Mouse (Mus musculus): ENCODE measurements around the gene Dip2b. TPM values are rescaled to one million over a fixed set of nuclear protein-coding genes. Genes with fewer than 3 reads are reported as not detected.

Dip2b gene
- polyA plus RNA-seq, 1 experiment from 2014 or later = 2.3 TPM

DNA sequence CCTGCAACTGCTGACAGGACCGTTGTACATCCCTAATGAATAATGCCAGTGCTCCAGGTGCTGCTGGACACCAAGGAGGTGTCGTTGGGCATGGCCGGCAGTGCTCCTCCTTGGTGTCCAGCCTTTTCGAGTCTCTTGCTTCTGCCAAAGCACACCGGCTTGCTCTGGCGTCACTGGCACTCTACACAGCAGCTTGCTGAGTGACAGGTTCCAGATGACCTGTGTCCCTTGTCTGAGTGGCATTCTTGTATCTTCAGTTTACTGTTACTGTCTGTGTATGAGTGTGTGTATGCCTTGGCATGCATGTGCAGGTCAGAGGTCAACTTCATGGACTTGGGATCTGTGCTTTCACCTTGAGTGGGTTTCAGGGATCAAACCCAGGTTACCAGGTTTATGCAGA, 83.0 kb downstream of the Dip2b start:
- no peak overlapping the region for H3K4me3 ChIP-seq (ENCODE audit: low read depth, low read length)
- no peaks in the 10 kb centered on the region; the same call in 1 of the 2 replicates for H3K36me3 ChIP-seq (replicated peaks; ENCODE audit: insufficient read depth, low read length)
- no peaks in the 10 kb centered on the region for H3K27me3 ChIP-seq (ENCODE audit: insufficient read depth, low read length)
- WGBS (ENCODE audit: insufficient replicate concordance) = 88% methylated on average over 6 of the region's 6 CpGs
- no peak overlapping the region for H3K9ac ChIP-seq (replicated peaks)
- H3K9me3 ChIP-seq (ENCODE audit: low read length) = no peaks in the 10 kb centered on the region
- DNase-seq (no peak), ATAC-seq (no peak)
- H3K27ac ChIP-seq (ENCODE audit: low read depth) = no peak overlapping the region
- no peak overlapping the region for H3K4me2 ChIP-seq (ENCODE audit: low read depth, low read length)
- TF ChIP-seq EP300 (IDR thresholded peaks at IDR 0.05; ENCODE audit: low read depth) (no peak), CTCF (IDR thresholded peaks at IDR 0.05; ENCODE audit: low read depth) (no peak)
- H3K4me1 ChIP-seq (ENCODE audit: insufficient read depth) = peaks cover 14% of the 10 kb centered on the region; the same call in 1 of the 2 replicates

DNA sequence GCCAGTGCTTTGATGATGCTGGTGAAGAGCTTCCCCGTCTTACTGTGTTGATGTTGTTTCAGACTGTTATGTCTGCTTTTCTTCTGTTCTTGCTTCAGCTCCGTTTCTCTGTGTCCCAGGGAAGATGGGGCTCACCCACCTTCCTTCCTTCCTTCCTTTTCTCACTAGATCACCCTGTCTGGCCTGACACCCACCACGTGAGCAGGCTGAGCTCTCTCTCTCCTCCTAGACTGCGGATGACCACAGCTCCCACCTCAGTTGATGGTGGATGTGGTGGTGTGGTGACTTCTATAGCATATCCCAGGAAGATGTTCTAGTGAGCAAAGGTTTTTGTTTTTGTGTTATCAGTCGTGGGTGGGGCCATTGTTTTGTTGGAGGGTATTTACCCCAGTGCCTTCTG, 85.4 kb downstream of the Dip2b start:
- Histone ChIP-seq H3K4me1 (ENCODE audit: insufficient read depth) (peaks cover 13% of the 10 kb centered on the region; the same call in 1 of the 2 replicates), H3K27me3 (ENCODE audit: insufficient read depth, low read length) (no peaks in the 10 kb centered on the region), H3K4me2 (ENCODE audit: low read depth, low read length) (no peak overlapping the region), H3K4me3 (ENCODE audit: low read depth, low read length) (no peak overlapping the region), H3K9ac (replicated peaks) (no peak overlapping the region), H3K27ac (ENCODE audit: low read depth) (no peak overlapping the region), H3K9me3 (ENCODE audit: low read length) (no peaks in the 10 kb centered on the region), H3K36me3 (replicated peaks; ENCODE audit: insufficient read depth, low read length) (no peaks in the 10 kb centered on the region)
- TF ChIP-seq CTCF (IDR thresholded peaks at IDR 0.05; ENCODE audit: low read depth) (no peak), EP300 (IDR thresholded peaks at IDR 0.05; ENCODE audit: low read depth) (no peak)
- no peak for ATAC-seq
- WGBS (ENCODE audit: insufficient replicate concordance) = 38% methylated on average over 5 of the region's 5 CpGs
- DNase-seq = no peak

DNA sequence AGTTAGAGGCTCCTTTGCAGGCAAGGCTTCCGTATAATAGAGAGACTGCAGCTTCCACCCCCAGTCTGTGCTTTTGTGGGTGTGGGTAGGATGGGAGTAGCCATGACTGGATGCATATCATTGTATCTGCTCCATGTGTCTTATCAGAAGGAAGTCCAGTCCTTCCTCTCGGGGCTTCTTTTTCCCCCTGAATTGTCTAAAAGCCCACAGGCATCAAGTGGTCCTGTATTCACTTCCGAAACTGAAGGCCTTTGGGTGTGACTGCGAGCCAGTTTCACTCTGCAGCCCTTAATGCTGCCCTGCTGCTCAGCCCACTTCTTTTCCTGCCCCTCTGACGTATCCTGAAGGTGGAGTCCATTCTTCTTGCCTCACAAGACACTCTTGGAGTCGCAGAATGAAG, 86.8 kb downstream of the Dip2b start:
- WGBS (ENCODE audit: insufficient replicate concordance) = 50% methylated on average over 6 of the region's 6 CpGs
- TF ChIP-seq EP300 (IDR thresholded peaks at IDR 0.05; ENCODE audit: low read depth) (no peak), CTCF (IDR thresholded peaks at IDR 0.05; ENCODE audit: low read depth) (no peak)
- Histone ChIP-seq H3K27ac (ENCODE audit: low read depth) (no peak overlapping the region), H3K4me2 (ENCODE audit: low read depth, low read length) (no peak overlapping the region), H3K4me3 (ENCODE audit: low read depth, low read length) (no peak overlapping the region), H3K36me3 (replicated peaks; ENCODE audit: insufficient read depth, low read length) (no peaks in the 10 kb centered on the region), H3K9ac (replicated peaks) (no peak overlapping the region), H3K4me1 (ENCODE audit: insufficient read depth) (peaks cover 13% of the 10 kb centered on the region; the same call in 1 of the 2 replicates), H3K9me3 (ENCODE audit: low read length) (no peaks in the 10 kb centered on the region), H3K27me3 (ENCODE audit: insufficient read depth, low read length) (no peaks in the 10 kb centered on the region)
- ATAC-seq = no peak
- no peak for DNase-seq

DNA sequence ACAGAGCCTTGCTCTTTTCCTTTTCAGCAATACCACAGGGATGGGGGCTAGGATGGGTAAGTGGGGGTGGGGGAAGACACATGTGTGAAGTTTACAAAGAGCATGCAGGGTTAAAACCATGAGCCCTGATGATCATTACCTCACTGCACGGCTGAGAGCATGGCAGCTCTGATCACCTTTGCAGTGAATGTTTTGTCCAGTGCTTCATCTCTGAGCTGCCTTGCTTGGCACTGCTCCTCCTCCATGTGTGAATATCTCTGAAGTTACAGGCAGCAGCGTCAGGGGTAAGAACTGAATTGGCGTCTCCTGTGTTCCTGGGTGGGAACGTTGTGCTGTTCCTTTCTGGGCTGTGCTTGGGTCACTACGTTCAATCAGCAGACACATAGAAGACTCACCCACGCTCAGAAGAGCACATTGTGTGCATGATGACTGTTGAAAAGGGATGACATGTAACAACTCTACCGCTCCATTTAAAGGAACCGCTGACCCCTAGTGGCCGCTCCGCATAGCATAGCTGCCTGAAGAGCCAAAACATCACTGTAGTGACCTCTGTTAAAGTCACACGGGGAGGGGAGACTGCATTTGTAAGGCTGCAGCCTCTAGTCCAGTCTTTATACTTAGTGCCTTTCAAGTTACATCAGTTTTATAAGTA, 88.1 kb downstream of the Dip2b start:
- Histone ChIP-seq H3K4me2 (ENCODE audit: low read depth, low read length) (0 out of 2 replicates have a peak overlapping the region, but pooled peaks have one; percentile 22), H3K9ac (replicated peaks) (no peak overlapping the region), H3K36me3 (replicated peaks; ENCODE audit: insufficient read depth, low read length) (no peaks in the 10 kb centered on the region), H3K9me3 (ENCODE audit: low read length) (no peaks in the 10 kb centered on the region), H3K27ac (ENCODE audit: low read depth) (peak overlapping the region; percentile 11; the same call in 1 of the 2 replicates), H3K4me3 (ENCODE audit: low read depth, low read length) (no peak overlapping the region), H3K4me1 (ENCODE audit: insufficient read depth) (peaks cover 13% of the 10 kb centered on the region; the same call in 1 of the 2 replicates), H3K27me3 (ENCODE audit: insufficient read depth, low read length) (no peaks in the 10 kb centered on the region)
- TF ChIP-seq EP300 (IDR thresholded peaks at IDR 0.05; ENCODE audit: low read depth) = no peak
- peak; percentile 94 for TF ChIP-seq CTCF (IDR thresholded peaks at IDR 0.05; ENCODE audit: low read depth)
- 13% methylated on average over 11 of the region's 11 CpGs for WGBS (ENCODE audit: insufficient replicate concordance)
- ATAC-seq (peak; percentile 84), DNase-seq (peak; percentile 86)

DNA sequence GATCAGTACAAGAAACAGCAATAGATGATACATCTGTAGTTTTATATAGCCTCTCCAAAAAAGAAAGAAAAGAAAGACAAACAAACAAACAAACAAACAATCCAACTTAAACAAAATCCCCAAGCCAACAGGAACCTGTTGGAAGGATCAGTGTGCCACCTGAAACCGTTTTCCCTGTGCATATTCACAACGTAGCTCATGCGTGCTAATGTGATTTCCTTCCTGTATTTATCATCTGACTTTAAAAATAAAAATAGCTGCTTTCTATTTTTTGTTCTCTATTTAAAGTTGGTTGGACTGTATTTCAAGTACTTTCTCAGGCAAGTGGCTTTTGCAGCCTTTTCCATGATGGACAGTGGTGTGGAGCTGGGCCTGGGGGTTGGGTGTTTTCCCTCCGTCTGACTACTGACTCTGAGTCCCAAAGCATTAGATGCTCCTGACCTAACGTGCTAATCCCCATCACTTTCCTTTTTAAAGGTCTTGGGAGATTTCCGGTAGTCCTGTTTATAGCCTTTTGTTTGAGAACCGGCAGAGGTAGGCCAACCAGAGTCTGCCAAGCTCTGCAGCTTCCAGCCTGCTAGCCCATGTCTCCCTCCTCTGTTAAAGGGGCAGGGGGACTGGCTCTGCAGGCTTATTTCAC, 90.8 kb downstream of the Dip2b start:
- no peak for ATAC-seq
- Histone ChIP-seq H3K9ac (replicated peaks) (no peak overlapping the region), H3K27me3 (ENCODE audit: insufficient read depth, low read length) (no peaks in the 10 kb centered on the region), H3K9me3 (ENCODE audit: low read length) (no peaks in the 10 kb centered on the region), H3K4me2 (ENCODE audit: low read depth, low read length) (no peak overlapping the region), H3K27ac (ENCODE audit: low read depth) (no peak overlapping the region), H3K4me1 (ENCODE audit: insufficient read depth) (peaks cover 6% of the 10 kb centered on the region; the same call in 1 of the 2 replicates), H3K36me3 (replicated peaks; ENCODE audit: insufficient read depth, low read length) (0 out of 2 replicates have a peak, but pooled peaks cover 1% of the 10 kb centered on the region), H3K4me3 (ENCODE audit: low read depth, low read length) (no peak overlapping the region)
- 68% methylated on average over 7 of the region's 7 CpGs for WGBS (ENCODE audit: insufficient replicate concordance)
- DNase-seq = no peak
- no peak for TF ChIP-seq EP300 (IDR thresholded peaks at IDR 0.05; ENCODE audit: low read depth)
- no peak for TF ChIP-seq CTCF (IDR thresholded peaks at IDR 0.05; ENCODE audit: low read depth)

DNA sequence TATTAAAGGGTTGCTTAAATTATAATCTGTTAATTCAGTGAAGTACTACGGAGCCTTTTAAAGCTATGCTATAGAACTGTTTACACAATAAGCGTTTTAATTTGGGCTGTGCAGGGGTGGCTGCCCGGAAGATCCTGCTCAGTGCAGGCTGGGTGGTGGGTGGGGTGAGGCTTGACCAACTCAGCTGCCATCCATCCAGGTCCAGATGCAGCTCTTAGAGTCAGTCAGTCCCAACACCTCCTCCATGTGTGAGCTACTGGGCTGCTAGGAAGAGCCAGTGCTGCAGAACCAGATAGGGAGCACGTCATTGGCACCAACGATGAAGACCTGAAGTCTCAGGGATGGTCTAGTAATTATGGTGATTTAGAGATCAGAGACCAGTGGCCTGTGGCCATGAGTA, 101.2 kb downstream of the Dip2b start:
- TF ChIP-seq CTCF (IDR thresholded peaks at IDR 0.05; ENCODE audit: low read depth) (no peak), EP300 (IDR thresholded peaks at IDR 0.05; ENCODE audit: low read depth) (no peak)
- 83% methylated on average over 5 of the region's 5 CpGs for WGBS (ENCODE audit: insufficient replicate concordance)
- H3K4me3 ChIP-seq (ENCODE audit: low read depth, low read length) = no peak overlapping the region
- H3K27ac ChIP-seq (ENCODE audit: low read depth) = no peak overlapping the region
- H3K9me3 ChIP-seq (ENCODE audit: low read length) = no peaks in the 10 kb centered on the region
- DNase-seq = no peak
- peaks cover 11% of the 10 kb centered on the region for H3K36me3 ChIP-seq (replicated peaks; ENCODE audit: insufficient read depth, low read length)
- no peak overlapping the region for H3K9ac ChIP-seq (replicated peaks)
- no peaks in the 10 kb centered on the region for H3K27me3 ChIP-seq (ENCODE audit: insufficient read depth, low read length)
- H3K4me2 ChIP-seq (ENCODE audit: low read depth, low read length) = no peak overlapping the region
- ATAC-seq = no peak
- no peaks in the 10 kb centered on the region for H3K4me1 ChIP-seq (ENCODE audit: insufficient read depth)

All from liver, postnatal 0 days (tissue).